Mouse (Mus musculus): ENCODE measurements around the gene Bcat2.
A peak's percentile ranks its signal among the peaks of the same experiment; 100 is the strongest.
"Not testable (repeated sequence)": the region's sequence is repeated elsewhere in the genome, so short reads cannot be mapped to it uniquely, and the experiment has no call there.

The Bcat2 gene

DNA sequence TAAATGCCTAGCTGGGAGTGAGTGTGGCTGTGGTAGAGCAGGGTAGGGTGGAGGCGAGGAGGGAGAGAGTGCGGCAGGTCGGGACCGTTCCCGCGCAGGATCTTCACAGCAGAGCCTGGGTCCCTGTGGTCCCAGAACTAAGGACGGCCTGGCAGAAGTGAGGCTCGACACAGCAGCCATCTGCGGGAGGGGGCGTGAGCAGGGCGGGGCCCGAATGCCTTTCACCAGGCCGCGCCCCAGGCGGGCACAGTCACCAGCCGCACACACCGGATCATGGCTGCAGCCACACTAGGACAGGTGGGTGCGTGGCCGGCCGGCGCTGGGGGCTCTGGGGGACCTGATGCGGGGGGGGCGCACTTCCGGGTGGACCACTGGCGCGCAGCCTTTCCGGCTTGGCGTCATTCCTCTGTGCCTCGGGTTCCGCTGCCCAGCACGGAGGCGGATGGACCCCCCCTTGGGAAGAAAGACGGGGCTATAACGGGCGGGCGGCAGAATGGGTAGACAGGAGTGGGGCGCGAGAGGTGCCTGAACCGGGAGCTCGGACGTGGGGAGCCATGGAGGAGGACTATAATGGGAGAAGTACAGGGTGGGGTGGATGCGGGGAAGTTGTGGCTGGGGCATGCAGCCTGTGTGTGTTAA lies at the start of gene Bcat2:
Gene Bcat2 (plus strand): TSS at position 51 of the 639 bp plus-strand sequence.
- peak; percentile 54 for DNase-seq (ENCODE audit: low read depth, low spot score)

DNA sequence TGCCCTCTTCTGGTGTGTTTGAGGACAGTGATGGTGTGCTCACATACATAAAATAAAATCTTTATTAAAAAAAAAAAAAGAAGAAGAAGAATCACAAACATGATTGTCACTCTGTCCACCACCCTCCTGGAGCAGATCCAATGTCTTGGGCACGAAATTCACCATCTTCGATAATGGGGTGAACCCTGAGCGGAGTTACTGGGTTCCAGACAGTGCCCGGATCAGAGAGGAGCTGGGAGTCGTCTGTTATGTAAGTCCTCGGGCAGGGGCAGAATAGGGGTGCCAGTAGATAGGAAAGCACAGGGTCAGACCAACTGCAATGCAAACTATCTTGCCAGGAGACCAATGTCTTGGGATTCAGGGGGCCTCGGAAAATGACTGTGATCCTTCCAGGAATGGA lies 49.3 kb upstream of the Bcat2 start:
- DNase-seq (ENCODE audit: low read depth, low spot score): no peak

DNA sequence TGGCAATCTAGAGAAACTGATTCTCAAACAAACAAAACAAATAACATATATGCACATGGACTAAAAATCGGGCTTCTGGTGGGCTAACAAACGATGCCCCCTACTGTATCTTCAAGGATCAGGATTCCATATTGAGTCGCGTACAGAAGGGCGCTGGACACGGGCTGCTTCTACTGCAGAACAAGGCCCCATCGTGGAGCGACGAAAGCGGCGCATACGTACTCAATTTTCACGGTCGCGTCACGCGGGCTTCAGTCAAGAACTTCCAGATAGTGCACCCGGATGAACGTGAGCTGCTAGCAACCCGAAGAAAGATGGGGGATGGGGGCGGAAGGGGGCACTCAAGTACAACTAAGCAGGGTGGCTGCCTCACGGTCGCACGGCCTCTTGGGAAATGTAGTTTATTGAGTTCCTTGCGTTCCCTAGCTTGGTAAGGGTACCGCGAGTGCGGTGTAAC lies 48.2 kb upstream of the Bcat2 start:
- peak; percentile 62 for DNase-seq (ENCODE audit: low read depth, low spot score)

DNA sequence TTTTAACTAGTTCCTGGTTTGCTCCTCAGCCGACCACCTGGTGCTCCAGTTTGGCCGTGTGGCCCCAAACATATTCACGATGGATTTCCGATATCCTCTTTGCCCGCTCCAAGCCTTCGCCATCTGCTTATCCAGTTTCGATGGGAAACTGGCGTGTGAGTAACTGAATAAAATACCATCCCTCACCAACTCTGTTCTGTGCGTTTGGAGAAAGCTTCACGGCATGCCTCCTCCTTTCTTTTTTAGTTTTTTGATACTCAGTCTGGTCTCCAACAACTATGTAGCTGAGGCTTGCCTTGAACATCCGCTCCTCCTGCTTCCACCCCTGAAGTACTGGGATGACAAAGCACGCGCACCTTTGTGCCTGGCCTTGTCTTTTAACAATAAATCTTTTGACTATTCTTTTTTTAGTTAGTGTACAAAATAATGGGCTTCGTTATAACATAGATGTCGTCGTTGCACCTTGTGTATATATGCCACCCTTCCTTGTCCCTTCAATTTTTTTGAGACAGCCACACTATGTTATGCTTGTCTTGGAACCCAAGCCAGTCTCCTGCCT lies 47.7 kb upstream of the Bcat2 start:
- no peak for DNase-seq (ENCODE audit: low read depth, low spot score)

DNA sequence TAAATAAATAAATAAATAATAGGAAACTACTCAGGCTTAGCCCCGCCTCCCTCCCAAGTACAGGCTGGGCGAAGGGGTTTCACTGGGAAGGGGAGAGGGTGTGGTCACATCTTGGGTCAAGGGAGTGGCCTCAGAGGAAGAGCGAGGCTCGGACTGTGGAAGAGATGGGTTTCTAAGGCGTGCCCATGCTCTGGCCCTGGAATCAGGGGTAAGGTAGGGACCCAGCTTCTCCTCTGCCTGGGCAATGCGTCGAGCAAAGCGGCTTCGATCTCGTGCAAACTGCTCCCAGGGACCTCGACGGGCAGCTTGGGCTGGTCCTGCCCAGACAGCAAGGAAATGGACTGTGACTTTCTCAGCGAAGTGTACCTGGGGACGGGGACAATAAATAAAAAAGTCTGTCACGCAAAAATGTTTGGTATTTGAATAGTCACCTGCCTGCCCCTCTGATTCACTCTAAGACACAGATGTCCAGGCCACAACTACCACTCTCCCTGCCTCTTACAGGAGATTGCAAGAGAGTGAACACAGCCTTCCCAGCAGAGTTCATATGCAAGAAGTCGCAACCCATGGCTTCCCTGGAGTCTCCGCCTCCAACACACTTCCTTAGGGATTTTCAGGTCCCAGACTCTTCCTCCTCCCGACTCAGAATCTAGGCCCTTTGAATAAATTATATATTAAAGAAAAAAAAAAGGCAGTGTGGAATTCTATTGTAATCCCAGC lies 46.8 kb upstream of the Bcat2 start:
- peak; percentile 57 for DNase-seq (ENCODE audit: low read depth, low spot score)

DNA sequence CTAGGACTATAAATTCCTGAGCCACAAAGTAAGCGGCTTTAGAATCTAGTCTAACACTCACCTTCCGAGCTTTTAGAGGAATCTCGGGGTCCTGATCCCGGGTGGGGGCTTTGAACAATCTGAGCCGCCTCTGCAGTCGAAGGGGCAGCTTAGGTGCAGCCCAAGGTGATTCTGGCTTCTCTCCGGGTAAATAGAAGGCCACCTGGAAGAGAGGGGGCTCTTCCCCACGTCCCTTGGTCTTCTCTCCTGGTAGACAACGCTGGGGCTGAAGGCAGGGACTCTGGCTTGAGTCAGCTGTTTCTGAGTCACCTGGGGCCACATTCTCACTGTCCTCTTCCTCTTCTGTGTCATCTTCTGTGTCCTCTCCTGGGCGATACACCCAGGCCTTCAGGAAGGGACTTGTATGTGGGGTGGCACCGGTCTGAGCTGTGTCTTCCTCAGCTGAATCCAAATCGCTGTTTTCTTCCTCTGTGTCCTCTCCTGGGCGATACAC lies 46.2 kb upstream of the Bcat2 start:
- DNase-seq (ENCODE audit: low read depth, low spot score): no peak

DNA sequence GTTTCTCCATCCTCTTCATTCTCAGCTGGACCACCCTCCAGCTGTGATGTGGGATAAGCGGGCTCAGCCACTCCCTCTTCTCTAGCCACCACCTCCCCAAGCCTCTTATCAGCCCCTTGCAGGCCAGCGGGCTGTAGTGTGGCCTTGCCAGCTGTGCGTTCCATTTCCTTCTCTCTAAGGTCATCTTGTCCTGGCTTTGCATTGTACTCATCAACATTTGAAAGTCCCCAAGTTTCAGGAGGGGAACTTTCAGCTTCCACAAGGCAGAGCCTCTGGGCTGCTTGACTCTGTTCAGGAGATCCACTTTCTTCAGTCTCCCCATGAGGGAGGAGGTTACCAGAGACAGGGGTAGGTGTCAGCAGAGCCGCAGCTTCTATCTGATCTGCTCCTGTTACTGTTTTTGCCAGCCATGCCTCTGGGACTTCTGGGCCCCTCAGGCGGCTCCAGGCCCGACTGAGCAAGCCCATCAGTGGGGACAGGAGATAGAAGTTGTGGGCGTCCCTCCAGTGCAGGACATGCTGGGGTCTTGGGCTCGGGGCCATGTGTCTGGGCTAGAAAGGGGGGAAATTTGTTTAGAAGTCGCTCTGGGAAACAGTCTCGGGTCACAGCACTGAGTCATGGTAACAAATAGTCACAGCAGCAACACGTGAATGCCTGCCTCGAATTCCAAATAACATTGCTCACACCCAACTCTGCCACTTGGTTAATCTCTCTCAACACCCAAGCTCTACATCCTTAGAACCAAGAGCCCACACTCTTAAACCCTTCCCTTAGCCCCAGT lies 44.9 kb upstream of the Bcat2 start:
- DNase-seq (ENCODE audit: low read depth, low spot score): peak; percentile 91

DNA sequence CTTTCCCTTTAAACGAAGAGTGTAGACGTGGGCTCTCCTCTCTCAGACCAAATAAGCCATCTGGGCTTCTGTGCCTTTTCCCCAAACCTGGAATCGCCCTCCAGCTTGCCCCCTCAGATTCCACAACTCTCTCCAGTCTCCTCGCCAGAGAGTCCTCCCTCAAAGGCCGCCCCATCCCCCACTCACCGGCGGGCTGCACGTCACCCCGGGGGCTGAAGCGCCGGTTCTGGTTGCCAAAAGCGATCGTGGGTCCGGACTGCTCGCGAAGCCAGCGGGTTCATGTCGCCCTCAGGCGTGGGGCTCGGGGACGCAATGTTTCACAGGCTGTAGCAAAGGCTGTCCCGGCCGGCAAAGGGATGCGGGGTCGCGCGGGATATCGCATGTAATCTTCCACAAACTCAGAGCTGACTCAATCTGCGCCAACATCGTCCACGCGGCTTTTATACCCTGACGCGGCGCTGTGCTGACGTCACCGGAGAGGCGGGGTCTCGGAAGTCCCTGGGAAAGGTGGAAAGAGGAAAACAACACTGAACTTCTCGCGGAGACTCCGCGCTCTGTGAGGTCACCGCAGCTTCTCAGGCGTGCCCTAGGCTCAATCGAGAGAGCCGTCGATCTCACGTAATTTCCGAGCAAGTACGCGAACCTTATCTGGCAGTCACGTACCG lies 44.0 kb upstream of the Bcat2 start, which contains the start of the genes Ppp1r15a and Plekha4:
Gene Ppp1r15a (minus strand): TSS at position 460 of the 665 bp plus-strand sequence.
Gene Plekha4 (plus strand): TSS at position 522 of the 665 bp plus-strand sequence.
- peak; percentile 91 for DNase-seq (ENCODE audit: low read depth, low spot score)

DNA sequence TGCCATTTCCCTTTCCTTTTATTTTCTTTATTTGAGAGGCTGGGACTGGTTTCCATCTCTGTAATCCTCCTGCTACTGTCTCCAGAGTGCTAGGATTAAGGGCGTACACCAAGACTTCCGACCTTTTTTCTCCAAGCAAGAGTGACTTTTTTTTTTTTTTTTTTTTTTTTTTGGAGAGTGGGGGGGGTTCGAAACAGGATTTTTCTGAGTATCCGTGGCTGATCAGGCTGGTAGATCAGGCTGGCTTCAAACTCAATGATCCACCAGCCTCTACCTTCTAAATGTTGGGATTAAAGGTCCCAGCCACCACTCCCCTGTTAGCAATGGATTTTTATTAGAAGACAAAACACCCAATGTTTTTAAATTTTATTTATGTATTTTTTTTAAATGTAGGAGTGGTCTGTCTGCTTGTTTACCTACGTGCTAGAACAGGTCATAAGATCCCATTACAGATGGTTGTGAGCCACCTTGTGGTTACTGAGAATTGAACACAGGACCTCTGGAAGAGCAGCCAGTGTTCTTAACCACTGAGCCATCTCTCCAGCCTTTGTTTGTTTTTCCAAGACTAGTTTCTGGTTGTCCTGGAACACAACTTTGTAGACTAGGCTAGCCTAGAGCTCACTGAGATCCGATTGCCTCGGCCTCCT lies 43.4 kb upstream of the Bcat2 start:
- DNase-seq (ENCODE audit: low read depth, low spot score): no peak

DNA sequence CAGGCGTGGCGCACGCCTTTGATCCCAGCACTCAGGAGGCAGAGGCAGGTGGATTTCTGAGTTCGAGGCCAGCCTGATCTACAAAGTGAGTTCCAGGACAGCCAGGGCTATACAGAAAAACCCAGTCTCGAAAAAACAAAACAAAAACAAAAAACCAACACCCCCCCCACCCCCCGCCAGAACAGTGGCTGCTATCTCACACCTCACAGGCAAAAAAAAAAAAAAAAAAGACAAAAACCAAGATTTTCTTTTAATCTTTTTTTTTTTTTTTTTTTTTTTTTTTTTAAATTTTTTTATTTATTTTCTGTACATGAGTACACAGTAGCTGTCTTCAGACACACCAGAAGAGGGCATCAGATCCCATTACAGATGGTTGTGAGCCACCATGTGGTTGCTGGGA lies 42.8 kb upstream of the Bcat2 start:
- DNase-seq (ENCODE audit: low read depth, low spot score): not testable (repeated sequence)

DNA sequence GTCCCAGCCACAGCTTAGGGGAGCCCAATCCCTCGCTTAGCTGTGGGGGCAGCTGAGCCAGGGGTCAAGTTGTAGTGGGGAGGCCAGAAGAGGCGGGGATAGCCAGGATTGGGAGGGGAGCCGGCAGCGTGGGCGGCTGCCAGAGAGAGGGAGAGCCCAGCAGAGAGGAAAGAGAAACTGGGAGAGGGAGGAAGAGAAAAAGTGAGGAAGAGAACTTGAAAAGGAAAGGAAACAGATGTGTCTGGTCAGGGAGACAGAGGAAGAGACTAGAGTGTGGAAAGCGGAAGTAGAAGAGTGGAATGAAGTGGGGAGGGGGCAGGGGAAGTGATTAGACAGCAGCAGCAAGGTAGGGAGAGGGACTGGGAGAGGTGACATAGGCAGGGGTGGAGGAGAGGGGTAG lies 40.5 kb upstream of the Bcat2 start:
- no peak for DNase-seq (ENCODE audit: low read depth, low spot score)

DNA sequence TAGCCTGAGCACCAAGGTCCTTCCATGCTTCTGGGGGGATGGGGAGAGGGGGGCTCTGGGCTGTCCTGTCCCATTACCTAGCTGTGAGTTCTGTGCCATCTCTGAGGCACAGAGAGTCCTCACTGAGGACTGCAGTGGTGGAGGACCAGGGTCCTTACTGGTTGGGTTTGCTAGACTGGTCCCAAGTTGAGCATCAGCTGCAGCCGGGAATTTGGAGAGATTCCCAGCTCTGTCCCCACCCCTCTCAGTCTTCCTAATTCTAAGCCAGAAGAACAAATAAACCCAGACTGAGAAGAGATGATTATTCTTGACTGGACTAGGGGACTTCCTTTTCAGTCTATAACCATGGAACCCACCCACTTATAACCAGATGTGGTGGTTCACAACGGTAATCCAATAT lies 39.3 kb upstream of the Bcat2 start:
- DNase-seq (ENCODE audit: low read depth, low spot score): no peak

DNA sequence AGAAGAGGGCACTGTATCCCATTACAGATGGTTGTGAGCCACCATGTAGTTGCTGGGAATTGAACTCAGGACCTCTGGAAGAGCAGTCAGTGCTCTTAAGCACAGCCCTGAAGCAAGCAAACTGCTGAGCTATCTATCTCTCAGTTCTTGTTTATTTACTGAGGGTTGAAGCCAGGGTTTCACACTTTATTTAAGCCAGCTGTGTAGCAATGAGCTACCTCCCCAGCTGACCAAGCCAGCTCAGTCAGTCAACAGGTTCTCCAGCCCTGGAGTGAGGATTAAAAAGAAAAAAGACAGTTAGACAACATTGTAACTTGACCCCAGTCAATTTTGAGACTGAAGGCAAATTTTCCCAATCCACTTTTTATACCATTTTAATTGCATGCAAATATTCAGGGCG lies 34.3 kb upstream of the Bcat2 start:
- DNase-seq (ENCODE audit: low read depth, low spot score): no peak

DNA sequence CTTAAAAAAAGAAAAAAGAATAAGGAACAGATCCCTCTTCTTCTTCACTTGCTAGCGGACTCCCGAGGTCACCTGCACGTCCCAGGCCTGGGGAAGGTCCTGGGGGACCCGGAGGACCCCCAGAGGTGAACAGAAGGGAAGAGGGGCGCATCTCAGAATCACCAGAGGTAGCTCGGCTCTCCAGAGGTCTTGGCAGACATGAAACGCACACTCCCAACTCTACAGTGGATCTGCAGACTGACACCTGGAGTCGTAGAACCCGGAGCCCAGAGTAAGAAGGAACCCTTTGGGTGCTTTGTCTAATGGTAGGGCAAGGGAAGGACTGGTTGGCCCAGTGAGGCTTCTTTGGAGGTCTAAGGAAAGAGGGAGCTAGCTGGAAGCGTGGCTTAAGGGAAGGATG lies 32.4 kb upstream of the Bcat2 start:
- DNase-seq (ENCODE audit: low read depth, low spot score): no peak

DNA sequence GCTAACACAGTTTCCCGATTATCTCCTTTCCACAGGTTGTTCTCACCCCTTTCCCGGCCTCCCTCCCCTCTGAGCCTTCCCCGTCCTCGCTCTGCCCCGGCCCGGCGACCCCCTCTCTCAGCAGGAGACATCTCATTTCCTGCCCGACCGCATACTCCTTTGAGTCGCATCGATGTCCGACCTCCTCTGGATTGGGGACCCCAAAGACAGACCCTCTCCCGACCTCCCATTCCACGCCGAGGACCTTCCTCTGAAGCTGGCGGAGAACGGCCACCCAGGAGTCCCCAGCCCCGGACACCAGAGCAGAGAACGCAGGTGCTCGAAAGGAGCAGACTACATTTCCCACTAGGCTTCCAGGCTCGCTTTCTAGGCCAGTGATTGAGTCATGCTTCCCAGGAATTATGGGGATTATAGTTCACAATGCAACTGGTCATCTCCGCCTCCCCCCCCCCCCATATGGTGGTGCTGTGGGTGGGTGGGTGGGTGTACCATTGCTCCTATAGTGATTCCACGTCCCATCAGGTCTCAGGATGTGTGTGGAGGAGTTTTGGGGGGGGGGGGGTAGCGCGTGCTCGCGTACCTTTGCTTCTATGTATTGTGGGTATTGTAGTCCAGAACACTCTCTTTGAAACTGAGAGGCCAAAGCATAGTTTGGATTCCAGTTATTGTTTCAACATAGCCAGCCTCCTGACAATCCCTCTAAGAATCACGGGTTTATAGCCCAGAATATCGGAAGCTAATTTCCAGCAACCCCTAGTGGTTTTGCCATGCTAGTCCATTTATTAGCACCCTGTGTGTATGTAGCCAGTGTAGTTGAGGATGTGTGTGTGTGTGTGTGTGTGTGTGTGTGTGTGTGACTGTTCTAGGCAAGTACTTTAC lies 31.6 kb upstream of the Bcat2 start:
- no peak for DNase-seq (ENCODE audit: low read depth, low spot score)

DNA sequence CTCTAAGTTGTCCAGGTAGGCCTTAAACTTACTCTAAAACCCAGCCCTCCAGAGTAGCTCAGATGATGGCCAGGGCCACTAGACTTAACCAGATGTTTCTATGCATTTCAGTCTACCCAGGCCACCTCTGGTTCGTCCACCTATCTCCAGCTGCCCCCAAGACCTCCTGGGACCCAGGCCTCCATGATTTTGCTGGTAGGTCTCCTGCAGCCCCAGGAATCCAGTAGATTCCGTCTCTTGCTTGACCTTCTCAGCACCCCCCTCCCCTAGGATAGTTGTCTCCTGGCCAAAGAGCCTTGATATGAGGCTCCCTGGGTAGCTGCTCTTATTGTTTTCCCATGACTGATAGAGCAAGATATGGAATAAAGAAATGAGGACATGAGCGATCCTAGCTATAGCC lies 30.9 kb upstream of the Bcat2 start:
- no peak for DNase-seq (ENCODE audit: low read depth, low spot score)

DNA sequence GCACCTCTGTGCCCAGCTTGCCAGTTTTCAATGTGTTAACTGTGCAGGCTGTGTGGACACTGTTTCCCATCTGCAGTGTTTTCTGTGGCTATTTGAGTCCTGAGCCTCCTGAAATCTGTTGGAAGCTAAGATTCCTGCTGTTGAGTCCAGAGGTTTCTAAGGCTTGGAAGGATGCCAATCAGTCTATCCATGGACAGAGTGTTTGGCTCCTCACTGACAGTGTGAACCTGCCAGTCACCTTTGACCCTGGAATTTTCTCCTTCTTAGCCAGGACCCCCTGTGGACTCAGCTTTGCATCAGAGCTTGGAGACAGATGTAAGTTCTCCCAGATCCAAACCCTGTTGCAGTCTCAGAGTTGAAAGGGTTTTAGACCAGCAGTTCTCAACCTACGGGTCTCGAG lies 29.7 kb upstream of the Bcat2 start:
- DNase-seq (ENCODE audit: low read depth, low spot score): no peak

DNA sequence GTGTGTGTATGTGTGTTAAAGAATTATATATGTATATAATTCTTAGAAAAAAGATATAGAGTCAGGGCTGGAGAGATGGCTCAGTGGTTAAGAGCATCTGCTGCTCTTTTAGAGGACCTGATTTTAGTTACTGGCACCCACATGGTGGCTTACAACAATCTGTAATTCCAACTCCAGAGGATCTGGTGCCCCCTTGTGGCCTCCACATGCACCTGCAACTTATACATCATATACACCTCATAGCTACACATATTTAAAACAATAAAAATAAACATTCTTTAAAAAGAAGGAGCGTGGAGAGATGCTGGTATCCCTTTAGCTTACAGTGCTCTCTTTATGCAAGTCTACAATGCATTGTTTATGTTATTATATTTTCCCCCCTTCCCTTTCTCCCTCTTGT lies 25.4 kb upstream of the Bcat2 start:
- no peak for DNase-seq (ENCODE audit: low read depth, low spot score)

DNA sequence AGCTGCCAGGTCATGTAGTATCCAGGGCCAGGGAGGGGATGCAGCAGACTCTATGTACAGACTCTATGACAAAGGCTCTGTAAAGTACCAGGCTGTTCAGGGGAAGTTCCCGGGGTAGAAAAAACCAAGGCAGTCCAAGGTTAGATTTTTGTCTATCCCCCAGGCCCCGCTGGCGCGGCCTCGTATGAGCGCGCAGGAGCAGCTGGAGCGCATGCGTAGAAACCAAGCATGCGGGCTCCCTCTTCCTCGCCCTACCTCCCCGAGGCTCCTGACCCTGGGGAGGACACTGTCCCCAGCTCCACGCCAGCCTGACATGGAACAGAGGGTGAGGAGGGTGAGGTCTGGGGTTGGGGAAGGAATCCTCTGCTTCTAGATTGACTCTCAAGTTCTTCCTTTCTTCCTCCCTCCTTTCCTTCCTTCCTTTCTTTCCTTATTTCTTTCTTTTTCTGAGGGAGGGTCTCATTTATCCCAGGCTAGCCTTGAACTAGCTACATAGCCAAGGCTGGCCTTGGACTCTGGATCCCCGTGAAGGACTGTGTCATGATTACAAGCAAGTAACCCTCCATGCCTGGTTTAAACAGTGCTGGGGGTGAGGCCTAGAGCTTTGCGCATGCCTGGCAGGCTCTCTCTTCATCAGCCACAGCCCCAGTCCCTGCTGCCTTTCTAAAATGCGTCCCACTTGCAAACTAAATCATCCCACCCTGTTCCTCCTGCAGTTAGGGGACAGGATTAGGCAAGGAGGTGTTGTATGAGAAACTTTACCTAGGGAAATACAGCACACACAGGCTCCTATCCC lies 20.1 kb upstream of the Bcat2 start:
- no peak for DNase-seq (ENCODE audit: low read depth, low spot score)
